Mouse (Mus musculus): ENCODE data around the gene Ccdc194.

The Ccdc194 gene

DNA sequence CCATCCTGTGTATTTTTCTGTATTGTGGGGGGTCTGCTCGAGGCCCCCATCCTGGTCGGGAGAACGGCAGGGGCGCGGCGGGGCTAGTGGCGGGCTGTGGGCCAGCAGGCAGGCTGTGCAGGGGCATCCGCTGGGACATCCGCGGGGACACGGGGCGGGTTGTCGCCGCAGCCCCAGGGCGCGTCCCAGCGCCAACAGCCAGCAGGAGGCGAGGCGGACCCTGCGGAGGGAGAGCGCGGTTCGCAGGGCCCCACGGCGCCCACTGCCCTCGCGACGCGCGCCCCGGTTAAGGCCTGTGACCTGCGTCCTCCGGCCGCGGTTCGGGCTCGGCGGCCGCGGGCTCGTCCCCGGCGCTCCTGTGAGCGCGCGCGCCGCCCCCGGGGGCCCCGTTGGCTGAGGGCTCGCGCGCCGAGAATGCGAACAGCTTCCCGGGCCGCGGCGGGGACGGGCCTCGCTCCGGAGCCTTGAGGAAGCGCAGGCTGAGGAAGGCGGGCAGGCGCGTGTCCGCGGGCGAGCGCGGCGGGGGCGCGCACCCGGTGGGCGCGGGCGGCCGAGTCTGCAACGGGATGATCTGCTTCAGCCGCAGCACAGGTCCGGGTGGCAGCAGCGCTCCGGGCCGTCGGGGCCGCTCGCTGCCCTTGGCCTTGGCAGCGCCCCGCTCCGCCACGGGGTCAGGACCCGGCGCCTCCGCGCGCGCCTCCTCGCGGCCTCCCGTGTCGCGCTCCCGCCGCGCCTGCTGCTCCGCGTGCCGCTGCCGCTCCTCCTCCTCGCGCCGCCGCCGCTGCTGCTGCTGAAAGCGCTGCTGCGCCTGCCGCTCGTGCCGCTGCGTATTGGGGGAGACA is 49.2 kb downstream of the Ccdc194 start:
- no peak for DNase-seq (ENCODE audit: low read depth, low spot score)

DNA sequence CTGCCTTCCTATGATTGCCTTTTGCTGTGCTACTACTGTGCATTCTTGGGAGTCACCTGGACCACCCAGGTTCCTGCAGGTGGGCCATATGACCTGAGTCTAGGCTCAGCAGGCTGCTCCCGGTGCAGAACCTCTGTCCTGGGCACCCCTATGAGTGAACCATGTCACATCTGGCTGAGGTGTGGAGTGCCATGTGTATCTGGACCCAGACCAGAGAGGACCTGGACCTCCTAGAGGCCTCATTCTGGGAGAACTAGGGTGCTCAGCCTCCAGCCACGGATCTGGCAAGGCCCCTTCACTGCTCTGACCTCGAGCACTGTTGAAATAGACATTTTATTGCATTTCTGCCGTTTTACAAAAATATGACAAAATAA is 49.8 kb downstream of the Ccdc194 start:
- no peak for DNase-seq (ENCODE audit: low read depth, low spot score)

DNA sequence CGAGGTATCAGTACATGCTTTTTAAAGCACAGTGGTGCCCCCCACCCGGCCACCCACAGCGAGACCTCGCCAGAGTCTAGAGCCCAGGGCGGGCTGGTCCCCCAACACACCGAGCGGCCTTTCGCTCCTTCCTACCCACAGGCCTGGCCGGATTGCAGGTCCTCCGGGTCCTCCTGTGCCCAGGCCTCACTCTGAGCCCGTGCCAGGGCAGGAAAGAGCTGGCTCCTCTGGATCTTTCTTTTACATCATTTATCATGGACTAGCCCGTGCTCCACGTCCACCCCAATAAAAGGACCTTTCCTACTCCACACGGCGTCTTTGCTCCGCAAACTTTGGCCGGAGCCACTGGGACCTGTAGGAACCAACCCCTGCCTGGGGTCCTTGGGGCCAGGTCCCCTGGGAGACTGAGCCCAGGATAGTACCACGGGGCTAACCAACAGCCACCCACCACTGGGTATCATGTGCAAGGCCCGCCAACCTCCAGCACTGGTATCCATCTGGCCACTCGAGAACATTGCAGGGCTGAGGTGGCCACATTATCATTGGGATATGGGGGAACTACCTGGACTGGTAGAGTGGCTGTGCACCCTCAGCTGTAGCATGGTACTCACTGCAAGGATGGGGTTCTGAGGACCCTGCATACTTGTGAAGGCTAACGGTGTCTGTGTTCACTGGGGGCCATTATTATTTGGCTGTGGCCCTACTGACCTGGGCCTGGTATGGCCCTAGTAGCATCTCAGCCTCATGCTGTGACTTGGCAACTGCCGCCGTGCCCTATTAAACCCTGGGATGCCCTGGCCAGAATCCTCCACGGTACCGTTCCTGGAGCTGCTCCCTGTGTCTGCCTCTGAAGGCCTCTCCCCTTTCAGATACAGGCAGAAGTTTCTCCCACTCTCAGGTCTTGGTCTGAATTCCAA is 50.5 kb downstream of the Ccdc194 start:
- DNase-seq (ENCODE audit: low read depth, low spot score), result no peak

DNA sequence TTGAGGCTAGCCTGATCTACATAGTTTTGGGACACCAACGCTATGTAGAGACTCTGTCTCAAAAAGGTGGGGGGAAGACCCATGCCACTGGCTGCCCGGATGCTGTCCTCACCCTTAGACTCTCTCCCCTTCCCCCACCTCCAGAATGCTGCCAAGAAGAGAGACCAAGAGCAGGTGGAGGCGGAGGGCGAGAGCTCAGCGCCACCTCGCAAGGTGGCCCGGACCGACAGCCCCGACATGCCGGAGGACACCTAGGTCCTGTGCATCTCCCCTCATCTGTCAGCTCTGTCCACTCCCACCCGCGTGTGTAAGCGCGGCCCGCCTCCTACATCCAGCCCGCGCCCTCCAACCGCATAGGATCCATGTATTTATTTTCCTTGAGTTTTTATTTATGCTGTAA is 51.2 kb downstream of the Ccdc194 start:
- DNase-seq (ENCODE audit: low read depth, low spot score), result no peak

DNA sequence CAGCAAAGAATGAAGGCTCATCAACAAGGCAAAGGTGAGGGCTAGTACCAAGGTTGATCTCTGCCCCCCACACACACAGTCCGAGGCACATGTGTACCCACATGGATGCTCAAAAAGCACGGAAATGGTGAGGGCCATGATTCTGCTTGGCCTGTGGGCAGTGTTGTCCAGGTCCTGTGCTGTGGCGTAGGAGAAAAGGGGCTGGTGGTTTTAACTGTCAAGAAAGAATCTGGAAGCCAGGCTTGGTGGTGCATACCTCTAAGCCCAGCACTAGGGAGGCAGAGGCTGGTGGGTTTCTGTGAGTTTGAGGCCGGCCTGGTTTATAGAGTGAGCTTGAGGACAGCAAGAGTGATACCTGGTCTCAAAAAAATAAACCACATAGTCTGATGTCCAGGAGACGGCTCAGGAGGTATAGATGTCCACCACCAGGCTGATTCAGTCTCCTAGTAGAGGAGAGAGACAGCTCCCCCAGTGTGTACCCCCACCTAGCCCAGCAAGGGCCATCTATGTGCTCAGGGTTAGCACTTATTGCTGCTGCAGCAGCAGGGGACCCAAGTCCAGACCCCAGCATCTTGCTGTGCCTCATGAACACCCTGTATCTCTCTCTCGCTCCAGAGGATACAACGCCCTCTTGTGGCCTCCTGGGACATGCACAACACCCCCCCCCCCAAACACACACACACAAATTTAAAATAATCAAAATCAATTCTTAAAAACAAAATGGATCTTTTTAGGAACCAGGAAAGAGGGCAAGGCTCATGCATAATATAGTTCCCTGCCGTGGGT is 52.7 kb downstream of the Ccdc194 start:
- no peak for DNase-seq (ENCODE audit: low read depth, low spot score)

DNA sequence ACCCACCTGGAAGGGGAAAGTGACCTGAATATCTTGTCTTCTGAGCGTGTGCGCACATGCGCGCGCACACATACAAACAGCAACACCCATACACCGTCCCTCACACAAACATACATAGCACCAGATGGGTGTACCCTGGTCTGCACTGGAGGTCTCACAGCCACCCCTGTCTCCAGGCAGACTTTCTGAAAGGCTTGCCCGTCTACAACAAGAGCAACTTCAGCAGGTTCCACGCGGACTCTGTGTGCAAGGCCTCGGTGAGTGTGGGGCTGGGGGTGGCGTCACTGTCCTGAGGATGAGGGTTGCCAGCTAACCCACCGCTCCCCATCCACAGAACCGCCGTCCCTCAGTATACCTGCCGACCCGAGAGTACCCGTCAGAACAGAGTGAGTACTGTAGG is 53.6 kb downstream of the Ccdc194 start:
- DNase-seq (ENCODE audit: low read depth, low spot score), result no peak

DNA sequence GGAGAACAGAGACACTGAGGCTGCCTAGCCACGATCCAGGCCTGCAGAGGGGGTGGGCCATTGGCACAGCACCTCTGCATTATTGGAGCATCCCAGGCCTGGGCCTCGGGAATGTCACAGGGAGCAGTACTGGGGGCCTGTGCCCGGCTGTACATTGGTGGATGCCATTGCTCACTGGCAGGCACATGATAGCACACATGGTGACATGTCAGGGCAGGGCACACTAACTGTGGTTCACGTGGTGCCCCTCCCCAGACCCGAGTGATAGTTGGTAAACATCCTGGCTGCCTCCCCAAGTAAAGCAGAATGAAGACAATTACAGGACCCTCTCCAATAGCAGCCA is 54.6 kb downstream of the Ccdc194 start:
- DNase-seq (ENCODE audit: low read depth, low spot score), result no peak

DNA sequence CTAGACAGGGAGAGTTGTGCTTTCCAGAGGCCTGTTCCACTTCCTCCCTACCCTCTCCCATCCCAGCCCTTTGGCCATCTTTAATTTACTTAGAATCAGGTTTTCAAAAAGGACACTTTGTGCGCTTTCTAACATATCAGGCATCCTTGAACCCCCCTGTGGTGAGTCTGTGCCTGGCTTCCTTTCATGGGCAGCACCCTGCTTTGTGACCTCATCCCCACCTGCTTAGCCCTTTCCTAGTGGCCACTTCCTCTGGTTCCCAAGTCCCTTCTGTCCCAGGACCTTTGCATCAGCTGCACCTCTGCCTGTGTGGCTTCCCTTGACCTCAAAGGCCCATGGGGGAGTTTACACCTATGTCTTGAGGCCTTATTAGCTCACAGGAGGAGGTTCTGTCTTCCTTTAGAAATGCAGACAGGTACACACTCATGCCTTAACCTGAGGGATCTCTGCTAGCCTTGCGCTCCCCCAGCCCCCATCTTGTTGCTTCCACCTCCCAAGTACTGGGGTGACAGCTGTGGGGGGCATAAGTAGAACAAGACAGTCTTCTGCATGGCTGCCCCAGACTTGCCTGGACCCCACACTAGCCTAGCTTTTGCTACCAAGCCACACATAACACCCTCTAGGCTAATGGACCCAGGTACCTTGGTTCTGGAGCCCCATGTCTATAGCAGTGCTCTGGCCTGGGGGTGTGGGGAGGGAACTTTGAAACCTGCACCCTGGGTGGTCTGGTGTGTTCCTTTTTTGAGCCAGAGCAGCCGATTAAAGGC is 55.2 kb downstream of the Ccdc194 start:
- DNase-seq (ENCODE audit: low read depth, low spot score), result no peak
